Comparison of ENCODE assay signal across 10 mouse cellular contexts in the genomic region with DNA sequence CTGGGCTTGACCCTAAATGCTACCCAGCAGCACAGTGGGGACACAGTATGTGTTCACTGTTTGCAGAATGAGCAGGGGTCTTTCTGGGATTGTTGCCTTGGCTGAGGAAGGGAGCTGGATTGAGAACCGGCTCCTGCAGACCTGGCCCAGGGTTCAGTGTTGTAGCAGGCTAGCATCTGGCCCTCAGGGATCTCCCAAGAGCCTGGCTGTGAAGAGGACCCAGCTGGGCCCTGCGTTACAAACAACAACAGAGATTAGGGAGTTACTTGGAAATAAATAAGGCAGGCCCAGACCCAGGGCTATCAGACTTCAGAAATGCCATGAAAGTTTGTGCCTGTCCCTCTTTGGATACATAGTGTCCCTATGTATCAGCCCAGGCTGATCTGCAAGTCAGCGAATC. TPM values are rescaled to one million over a fixed set of nuclear protein-coding genes. Genes with fewer than 3 reads are reported as not detected.
DNase-seq lines count a peak whose midpoint lies in the region; ATAC-seq and TF ChIP-seq lines count a peak whose summit lies in the region.
"Had no signal": no experiment of that assay in that cellular context is flagged by ENCODE, and none has a peak within 500 bp of the region (broad histone marks: within the 10 kb centered on the region; RNA-seq: fewer than 3 reads in every experiment).

No protein-coding gene starts in this region.

- 0 out of 2 replicates have a peak overlapping the region, but pooled peaks have one; percentile 15 for H3K9ac ChIP-seq in kidney, embryonic 15.5 days
- no peak overlapping the region for H3K9ac ChIP-seq in liver, embryonic 13.5 days

- TF ChIP-seq POLR2A in bone marrow, adult 2 months (IDR thresholded peaks at IDR 0.05; ENCODE audit: borderline replicate concordance, control insufficient read depth, low read depth, low read length) = no peak

- peak; percentile 16 for DNase-seq in gastrocnemius, adult 2 months
- no peak for DNase-seq in gastrocnemius, postnatal 4 days (ENCODE audit: low spot score in 2 of 2)
- no peak for DNase-seq in kidney, adult 8-10 months
- no peak for DNase-seq in liver, embryonic 13.5 days
- DNase-seq in cerebellum, postnatal 10 days = no peak
- no peak for DNase-seq in Muller cell, postnatal 12 days (ENCODE audit: inconsistent ontology term)
- DNase-seq: cerebellum, adult 2 months had no signal

- ATAC-seq in kidney, embryonic 15.5 days (replicated peaks; ENCODE audit: low FRiP score) = no peak
- ATAC-seq in liver, embryonic 13.5 days (ENCODE audit: low read depth) = no peak

- WGBS in kidney, embryonic 15.5 days = 58% methylated on average over 3 of the region's 3 CpGs
- WGBS in bone marrow, adult 2 months = 73% methylated on average over 3 of the region's 3 CpGs
- 43% methylated on average over 3 of the region's 3 CpGs for WGBS in liver, embryonic 13.5 days (ENCODE audit: insufficient replicate concordance)

- no peak for TF ChIP-seq CTCF in gastrocnemius, adult 2 months (IDR thresholded peaks at IDR 0.05)
- no peak for TF ChIP-seq CTCF in bone marrow, adult 2 months (IDR thresholded peaks at IDR 0.05; ENCODE audit: control insufficient read depth, insufficient read depth, low read length)

- no peaks in the 10 kb centered on the region for H3K27me3 ChIP-seq in kidney, embryonic 15.5 days
- H3K27me3 ChIP-seq in liver, embryonic 13.5 days = no peaks in the 10 kb centered on the region
- H3K27me3 ChIP-seq: limb, embryonic 13.5 days had no signal

- no peak overlapping the region for H3K4me2 ChIP-seq in kidney, embryonic 15.5 days
- no peak overlapping the region; the same call in 1 of the 2 replicates for H3K4me2 ChIP-seq in liver, embryonic 13.5 days

- intact Hi-C loops in gastrocnemius, adult 2 months (cut with DNase I) = no loop called here

- H3K4me3 ChIP-seq in gastrocnemius, adult 2 months = peak overlapping the region; percentile 78
- no peak overlapping the region for H3K4me3 ChIP-seq in kidney, embryonic 15.5 days (replicated peaks)
- no peak overlapping the region for H3K4me3 ChIP-seq in bone marrow, adult 2 months (replicated peaks; ENCODE audit: control insufficient read depth, low read depth, low read length)
- no peak overlapping the region for H3K4me3 ChIP-seq in liver, embryonic 13.5 days (replicated peaks)

- peaks cover 49% of the 10 kb centered on the region for H3K4me1 ChIP-seq in kidney, embryonic 15.5 days
- peaks cover 1% of the 10 kb centered on the region; the same call in 1 of the 2 replicates for H3K4me1 ChIP-seq in bone marrow, adult 2 months (ENCODE audit: control insufficient read depth, insufficient read depth, low read length)
- H3K4me1 ChIP-seq in liver, embryonic 13.5 days (replicated peaks) = peaks cover 59% of the 10 kb centered on the region

- H3K27ac ChIP-seq in gastrocnemius, adult 2 months = peak overlapping the region; percentile 94
- H3K27ac ChIP-seq in kidney, embryonic 15.5 days = peak overlapping the region; percentile 78; the same call in 1 of the 2 replicates
- H3K27ac ChIP-seq in bone marrow, adult 2 months (ENCODE audit: control insufficient read depth, insufficient read depth, low read depth, low read length, poor library complexity) = peak overlapping the region; percentile 6; the same call in 1 of the 2 replicates
- peak overlapping the region; percentile 81 for H3K27ac ChIP-seq in liver, embryonic 13.5 days

- no peaks in the 10 kb centered on the region for H3K36me3 ChIP-seq in kidney, embryonic 15.5 days
- H3K36me3 ChIP-seq in liver, embryonic 13.5 days = no peaks in the 10 kb centered on the region
- H3K36me3 ChIP-seq: limb, embryonic 13.5 days had no signal

- no peaks in the 10 kb centered on the region for H3K9me3 ChIP-seq in kidney, embryonic 15.5 days (replicated peaks)
- H3K9me3 ChIP-seq in liver, embryonic 13.5 days (replicated peaks) = no peaks in the 10 kb centered on the region
- H3K9me3 ChIP-seq: limb, embryonic 13.5 days had no signal

RNA-seq across cellular contexts. Expression of a gene that starts 0.7 kb away (rescaled TPM):
- 10 to 100 TPM; 26.5 to 38.8 TPM for total RNA-seq in gastrocnemius, adult 2 months (2021)
- total RNA-seq in gastrocnemius, postnatal 4 days (2021) = 10 to 100 TPM; 55.3 to 60.1 TPM
- polyA plus RNA-seq in kidney, embryonic 15.5 days (2015; fragmentation: Nextera tagmentation; extraction: Ambion mirVana) = 71.9 and 82.1 TPM in 2 replicates
- 8.4 and 11.3 TPM in 2 replicates for polyA plus RNA-seq in bone marrow, adult 2 months (2011; ENCODE audit: insufficient read depth, insufficient read length, low replicate concordance, missing spikeins)
- 20.6 and 23.4 TPM in 2 replicates for polyA plus RNA-seq in liver, embryonic 13.5 days (2015; fragmentation: Nextera tagmentation; extraction: Ambion mirVana)

RNA-seq across cellular contexts. Expression of a gene that starts 24.1 kb away (rescaled TPM):
- 1,000 to 10,000 TPM; 1,555 to 1,869 TPM for total RNA-seq in gastrocnemius, adult 2 months (2021)
- total RNA-seq in gastrocnemius, postnatal 4 days (2021) = 100 to 1,000 TPM; 892 to 897 TPM
- polyA plus RNA-seq in kidney, embryonic 15.5 days (2015; fragmentation: Nextera tagmentation; extraction: Ambion mirVana) = 32.6 and 34.4 TPM in 2 replicates
- 4.0 and 9.1 TPM in 2 replicates for polyA plus RNA-seq in bone marrow, adult 2 months (2011; ENCODE audit: insufficient read depth, insufficient read length, low replicate concordance, missing spikeins)
- 2.2 and 2.3 TPM in 2 replicates for polyA plus RNA-seq in liver, embryonic 13.5 days (2015; fragmentation: Nextera tagmentation; extraction: Ambion mirVana)

RNA-seq across cellular contexts. Expression of a gene that starts 46.1 kb away (rescaled TPM):
- 10 to 100 TPM; 46.8 to 56.5 TPM for total RNA-seq in gastrocnemius, adult 2 months (2021)
- 10 to 100 TPM; 57.4 to 63.6 TPM for total RNA-seq in gastrocnemius, postnatal 4 days (2021)
- 17.0 and 17.6 TPM in 2 replicates for polyA plus RNA-seq in kidney, embryonic 15.5 days (2015; fragmentation: Nextera tagmentation; extraction: Ambion mirVana)
- polyA plus RNA-seq in bone marrow, adult 2 months (2011; ENCODE audit: insufficient read depth, insufficient read length, low replicate concordance, missing spikeins) = 13.3 and 25.7 TPM in 2 replicates
- polyA plus RNA-seq in liver, embryonic 13.5 days (2015; fragmentation: Nextera tagmentation; extraction: Ambion mirVana) = 10.0 and 12.8 TPM in 2 replicates

RNA-seq across cellular contexts. Expression of a gene that starts 58.3 kb away (rescaled TPM):
- 1 to 10 TPM; 5.9 to 6.9 TPM for total RNA-seq in gastrocnemius, adult 2 months (2021)
- 10 to 100 TPM; 18.7 to 22.4 TPM for total RNA-seq in gastrocnemius, postnatal 4 days (2021)
- 33.7 and 40.3 TPM in 2 replicates for polyA plus RNA-seq in kidney, embryonic 15.5 days (2015; fragmentation: Nextera tagmentation; extraction: Ambion mirVana)
- polyA plus RNA-seq in bone marrow, adult 2 months (2011; ENCODE audit: insufficient read depth, insufficient read length, low replicate concordance, missing spikeins) = 14.9 and 24.4 TPM in 2 replicates
- polyA plus RNA-seq in liver, embryonic 13.5 days (2015; fragmentation: Nextera tagmentation; extraction: Ambion mirVana) = 31.1 and 32.9 TPM in 2 replicates

RNA-seq across cellular contexts. Expression of a gene that starts 58.8 kb away (rescaled TPM):
- total RNA-seq in gastrocnemius, adult 2 months (2021) = 10 to 100 TPM in 1 of 2 experiments, 1 to 10 TPM in 1; 8.7 to 21.6 TPM
- total RNA-seq in gastrocnemius, postnatal 4 days (2021) = 10 to 100 TPM; 48.8 to 55.1 TPM
- 22.3 and 23.2 TPM in 2 replicates for polyA plus RNA-seq in kidney, embryonic 15.5 days (2015; fragmentation: Nextera tagmentation; extraction: Ambion mirVana)
- 8.6 and 18.7 TPM in 2 replicates for polyA plus RNA-seq in bone marrow, adult 2 months (2011; ENCODE audit: insufficient read depth, insufficient read length, low replicate concordance, missing spikeins)
- 13.5 and 14.1 TPM in 2 replicates for polyA plus RNA-seq in liver, embryonic 13.5 days (2015; fragmentation: Nextera tagmentation; extraction: Ambion mirVana)

Comparison
In these comparisons a context has a peak if more than half of its experiments do, and no peak if none do; other contexts are left out.
1. H3K27ac ChIP-seq: peak in every context shown above with its lines; median percentile 94 in gastrocnemius, adult 2 months; 81 in liver, embryonic 13.5 days; 78 in kidney, embryonic 15.5 days; 6 in bone marrow, adult 2 months.